Mouse (Mus musculus) myocyte (in vitro differentiated cells): ENCODE data around the gene Trim17. TPM values are rescaled to one million over a fixed set of nuclear protein-coding genes. Genes with fewer than 3 reads are reported as not detected.
A peak's percentile ranks its signal among the peaks of the same experiment; 100 is the strongest.

Source experiments
- H3K27me3 ChIP-seq: one replicate; pipeline ENCODE4 v1.6.1; 2011; ENCODE audit not compliant: control insufficient read depth, insufficient read depth, insufficient read length
- H3K36me3 ChIP-seq: one replicate; pipeline ENCODE4 v1.6.1; 2011; ENCODE audit not compliant: control insufficient read depth, insufficient read depth
- H3K4me2 ChIP-seq: one replicate; pipeline ENCODE4 v1.6.1; 2011; ENCODE audit warnings: low read depth, control low read depth
- H3K4me3 ChIP-seq: one replicate; pipeline ENCODE4 v1.5.1; 2011; ENCODE audit warnings: mild to moderate bottlenecking, control low read depth, moderate library complexity
- H3K79me2 ChIP-seq: one replicate; pipeline ENCODE4 v1.6.1; 2011; ENCODE audit not compliant: control insufficient read depth, insufficient read depth
- H3ac ChIP-seq: one replicate; pipeline ENCODE4 v1.6.1; 2011; ENCODE audit not compliant: control insufficient read depth, insufficient read length
- CEBPB ChIP-seq: IDR thresholded peaks from 2 replicates; pipeline ENCODE4 v1.6.1; 2011; ENCODE audit warnings: mild to moderate bottlenecking, moderate library complexity; ENCODE audit not compliant: poor library complexity, insufficient read depth, severe bottlenecking
- E2F4 ChIP-seq: IDR thresholded peaks from one replicate; pipeline ENCODE4 v1.6.1; 2011; ENCODE audit warnings: mild to moderate bottlenecking, control low read depth, moderate library complexity; ENCODE audit not compliant: insufficient read depth
- MAX ChIP-seq: IDR thresholded peaks from one replicate; pipeline ENCODE4 v1.6.1; 2011; ENCODE audit warnings: low read depth, mild to moderate bottlenecking, control low read depth
- MYOD1 ChIP-seq, 3 experiments: IDR thresholded peaks; one replicate each; pipeline ENCODE4 v1.6.1; 2011; ENCODE audit warnings: control low read depth in 2 of 3, low read depth in 2 of 3, mild to moderate bottlenecking in 2 of 3, moderate library complexity in 1 of 3; ENCODE audit not compliant: insufficient read length in 2 of 3, control insufficient read depth in 1 of 3
- MYOG ChIP-seq, 3 experiments: IDR thresholded peaks; one replicate each; pipeline ENCODE4 v1.6.1; 2011; ENCODE audit warnings: control low read depth in 2 of 3, low read depth in 2 of 3, mild to moderate bottlenecking in 2 of 3; ENCODE audit not compliant: insufficient read length in 2 of 3, control insufficient read depth in 1 of 3, insufficient read depth in 1 of 3
- POLR2A ChIP-seq: IDR thresholded peaks from one replicate; pipeline ENCODE4 v1.6.1; 2011; ENCODE audit warnings: low read depth, mild to moderate bottlenecking, control low read depth, moderate library complexity; ENCODE audit not compliant: insufficient read length
- POLR2AphosphoS2 ChIP-seq: IDR thresholded peaks from one replicate; pipeline ENCODE4 v1.6.1; 2011; ENCODE audit warnings: low read depth, control low read depth; ENCODE audit not compliant: insufficient read length
- REST ChIP-seq: IDR thresholded peaks from one replicate; pipeline ENCODE4 v1.6.1; 2011; ENCODE audit warnings: mild to moderate bottlenecking, control low read depth, moderate library complexity; ENCODE audit not compliant: insufficient read depth, insufficient read length
- SRF ChIP-seq: IDR thresholded peaks from one replicate; pipeline ENCODE4 v1.6.1; 2011; ENCODE audit warnings: low read depth; ENCODE audit not compliant: control insufficient read depth, insufficient read length
- TCF12 ChIP-seq: IDR thresholded peaks from one replicate; pipeline ENCODE4 v1.6.1; 2011; ENCODE audit warnings: mild to moderate bottlenecking, control low read depth; ENCODE audit not compliant: poor library complexity, insufficient read depth, severe bottlenecking
- TCF3 ChIP-seq: IDR thresholded peaks from one replicate; pipeline ENCODE4 v1.6.1; 2011; ENCODE audit warnings: low read depth, control low read depth; ENCODE audit not compliant: insufficient read length
- USF1 ChIP-seq: IDR thresholded peaks from one replicate; pipeline ENCODE4 v1.6.1; 2011; ENCODE audit warnings: low read depth, mild to moderate bottlenecking, control low read depth, moderate library complexity
- polyA plus RNA-seq: library from polyadenylated mRNA; unstranded; fragments of >200 nt; fragmentation: generic; extraction: Trizol; gene quantifications from one replicate; pipeline ENCODE4 v1.2.1, GENCODE M21; 2012; ENCODE audit warnings: missing spikeins

The Trim17 gene
- polyA plus RNA-seq, 1 experiment = 0.64 TPM

GRCm38 (mm10) chr11:58931576-58931975 is 22.9 kb upstream of the Trim17 start:
- H3K79me2 ChIP-seq = no peaks in the 10 kb centered on the region
- TF ChIP-seq POLR2AphosphoS2 (no peak), MYOG (IDR thresholded peaks at IDR 0.05; ENCODE audit: control insufficient read depth in 1 of 3, insufficient read depth in 1 of 3, insufficient read length in 2 of 3, low read depth in 2 of 3) (no peak), CEBPB (no peak), USF1 (no peak), MAX (no peak), MYOD1 (IDR thresholded peaks at IDR 0.05; ENCODE audit: control insufficient read depth in 1 of 3, insufficient read length in 2 of 3, low read depth in 2 of 3) (no peak), TCF12 (no peak)
- H3ac ChIP-seq = no peak overlapping the region
- H3K4me2 ChIP-seq = no peak overlapping the region
- peaks cover 7% of the 10 kb centered on the region for H3K36me3 ChIP-seq
- H3K4me3 ChIP-seq = no peak overlapping the region
- H3K27me3 ChIP-seq = no peaks in the 10 kb centered on the region

- H3K36me3 ChIP-seq = peaks cover 7% of the 10 kb centered on the region
- H3K4me3 ChIP-seq = peak overlapping the region; percentile 83
- peak overlapping the region; percentile 93 for H3ac ChIP-seq
- H3K79me2 ChIP-seq = peaks cover 16% of the 10 kb centered on the region
- peak overlapping the region; percentile 83 for H3K4me2 ChIP-seq
- H3K27me3 ChIP-seq = peaks cover 5% of the 10 kb centered on the region
- no peak for TF ChIP-seq MAX
- no peak for TF ChIP-seq POLR2AphosphoS2
- TF ChIP-seq CEBPB = no peak
- no peak for TF ChIP-seq USF1
- no peak for TF ChIP-seq POLR2A
- TF ChIP-seq TCF12 = no peak
- no peak for TF ChIP-seq SRF
- no peak for TF ChIP-seq MYOG (IDR thresholded peaks at IDR 0.05; ENCODE audit: control insufficient read depth in 1 of 3, insufficient read depth in 1 of 3, insufficient read length in 2 of 3, low read depth in 2 of 3)
- TF ChIP-seq TCF3 = no peak
- TF ChIP-seq E2F4 = no peak
- no peak for TF ChIP-seq REST
- no peak for TF ChIP-seq MYOD1 (IDR thresholded peaks at IDR 0.05; ENCODE audit: control insufficient read depth in 1 of 3, insufficient read length in 2 of 3, low read depth in 2 of 3)
These were observed 16.6 kb upstream of the Trim17 start for GRCm38 (mm10) chr11:58937909-58938308.

DNA sequence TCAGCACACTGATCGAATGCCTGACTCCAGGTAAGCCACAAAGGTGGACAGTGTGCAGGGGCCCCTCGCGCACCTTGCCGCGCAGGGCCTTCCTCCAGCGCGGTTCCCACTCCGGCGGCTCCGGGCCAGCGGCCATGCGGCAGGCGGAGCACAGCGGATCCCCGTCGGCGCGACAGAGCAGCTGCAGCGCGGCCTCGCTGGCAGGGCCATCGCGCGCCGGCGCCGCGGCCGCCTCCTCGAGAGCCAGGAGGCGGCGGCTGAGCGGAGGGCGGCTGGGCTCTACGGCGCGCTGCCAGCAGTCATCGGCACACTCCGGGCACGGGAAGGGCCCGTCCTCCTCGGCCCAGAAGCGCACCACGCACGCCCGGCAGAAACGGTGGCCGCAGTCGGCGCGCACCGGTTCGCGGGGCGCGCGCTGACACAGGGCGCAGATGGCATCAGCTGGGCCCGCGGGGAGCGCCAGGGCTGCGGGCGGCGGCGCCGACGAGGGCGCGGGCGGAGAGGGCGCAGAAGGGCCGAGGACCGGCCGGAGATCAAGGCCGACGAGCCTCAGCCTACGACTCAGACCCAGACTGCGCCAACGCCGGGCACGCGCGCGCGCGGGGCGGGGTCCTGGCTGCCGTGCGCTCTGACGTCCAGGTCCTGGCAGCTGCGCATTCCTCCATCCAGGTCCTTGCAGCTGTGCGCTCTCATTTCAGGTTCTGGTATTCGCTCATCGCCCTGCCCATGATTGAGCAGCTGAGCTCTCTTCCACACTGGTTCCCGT is 16.0 kb upstream of the Trim17 start, which contains the start of gene Rnf187:
Gene Rnf187 (minus strand): TSS at position 595 of the 766 bp plus-strand sequence.
- Histone ChIP-seq H3K4me3 (peak within 1 kb of the TSS; percentile 83), H3K36me3 (peaks cover 7% of the 10 kb centered on the region), H3ac (peak within 1 kb of the TSS; percentile 93), H3K27me3 (peaks cover 5% of the 10 kb centered on the region), H3K79me2 (peaks cover 16% of the 10 kb centered on the region), H3K4me2 (peak within 1 kb of the TSS; percentile 83)
- TF ChIP-seq POLR2A = peak; percentile 100
- TF ChIP-seq POLR2AphosphoS2 = peak; percentile 99
- TF ChIP-seq MYOD1 (IDR thresholded peaks at IDR 0.05; ENCODE audit: control insufficient read depth in 1 of 3, insufficient read length in 2 of 3, low read depth in 2 of 3) = peak in 2 of 3 experiments; percentile 78 to 87
- no peak for TF ChIP-seq MAX
- TF ChIP-seq REST = no peak
- no peak for TF ChIP-seq USF1
- no peak for TF ChIP-seq E2F4
- TF ChIP-seq TCF3 = no peak
- TF ChIP-seq TCF12 = no peak
- TF ChIP-seq CEBPB = no peak
- peak; percentile 24 to 91 (median 75) for TF ChIP-seq MYOG (IDR thresholded peaks at IDR 0.05; ENCODE audit: control insufficient read depth in 1 of 3, insufficient read depth in 1 of 3, insufficient read length in 2 of 3, low read depth in 2 of 3)
- TF ChIP-seq SRF = peak; percentile 50

DNA sequence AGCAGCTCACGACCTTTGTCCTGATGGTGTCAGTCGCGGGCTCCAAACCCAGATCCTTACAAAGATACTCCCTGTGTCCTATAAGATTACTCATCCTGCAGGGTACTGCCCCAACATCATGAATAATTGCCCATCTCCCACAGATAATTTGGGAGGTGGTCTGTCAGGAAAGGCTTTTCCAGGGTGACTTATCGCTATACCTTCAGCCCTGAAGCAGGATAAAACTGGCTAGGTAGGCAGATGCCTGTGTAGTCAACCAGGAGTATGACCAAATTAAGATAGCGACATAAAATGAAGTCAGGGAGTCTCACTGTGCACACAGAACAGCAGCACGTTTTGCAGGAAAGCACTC is 15.4 kb upstream of the Trim17 start:
- peaks cover 16% of the 10 kb centered on the region for H3K79me2 ChIP-seq
- H3K27me3 ChIP-seq = peaks cover 5% of the 10 kb centered on the region
- H3ac ChIP-seq = peak overlapping the region; percentile 93
- H3K36me3 ChIP-seq = peaks cover 7% of the 10 kb centered on the region
- no peak for TF ChIP-seq E2F4
- no peak for TF ChIP-seq MYOG (IDR thresholded peaks at IDR 0.05; ENCODE audit: control insufficient read depth in 1 of 3, insufficient read depth in 1 of 3, insufficient read length in 2 of 3, low read depth in 2 of 3)
- TF ChIP-seq REST = no peak
- TF ChIP-seq TCF3 = no peak
- no peak for TF ChIP-seq USF1
- H3K4me2 ChIP-seq = peak overlapping the region; percentile 79
- peak overlapping the region; percentile 83 for H3K4me3 ChIP-seq

GRCm38 (mm10) chr11:58944136-58944535 is 10.3 kb upstream of the Trim17 start:
- Histone ChIP-seq H3K79me2 (no peaks in the 10 kb centered on the region), H3K36me3 (no peaks in the 10 kb centered on the region), H3K27me3 (peaks cover 30% of the 10 kb centered on the region), H3K4me3 (no peak overlapping the region), H3ac (no peak overlapping the region), H3K4me2 (no peak overlapping the region)
- TF ChIP-seq REST (no peak), MYOD1 (IDR thresholded peaks at IDR 0.05; ENCODE audit: control insufficient read depth in 1 of 3, insufficient read length in 2 of 3, low read depth in 2 of 3) (no peak), TCF3 (no peak), MAX (no peak), MYOG (IDR thresholded peaks at IDR 0.05; ENCODE audit: control insufficient read depth in 1 of 3, insufficient read depth in 1 of 3, insufficient read length in 2 of 3, low read depth in 2 of 3) (no peak), POLR2A (no peak), USF1 (no peak), TCF12 (no peak), CEBPB (no peak), POLR2AphosphoS2 (no peak), E2F4 (no peak), SRF (no peak)
